Mouse (Mus musculus): ENCODE data around the gene Plppr2. TPM values are rescaled to one million over a fixed set of nuclear protein-coding genes. Genes with fewer than 3 reads are reported as not detected.

Plppr2 gene
- total RNA-seq, 2 experiments from 2014 or later = 1.8 to 2.0 TPM

DNA sequence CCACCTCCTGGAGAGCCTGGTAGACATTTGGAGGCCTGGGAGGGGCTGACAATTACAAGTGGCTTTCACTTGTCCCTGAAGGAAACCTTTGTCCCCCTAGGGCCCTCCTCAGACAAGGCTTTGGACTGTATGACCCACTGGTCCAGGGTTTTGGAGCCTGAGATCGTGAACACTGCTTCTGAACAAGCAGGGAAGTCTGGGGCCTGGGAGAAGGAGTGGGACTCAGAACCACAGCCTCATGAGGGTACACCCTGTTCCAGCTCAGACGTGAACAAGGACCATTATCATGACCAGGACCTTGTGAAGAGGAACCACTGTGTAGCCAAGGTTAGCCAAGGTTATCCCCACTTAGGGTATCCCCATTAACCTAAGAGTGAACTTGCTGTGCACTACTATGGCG is 7.6 kb upstream of the Plppr2 start:
- intact Hi-C loops (cut with DNase I) = no loop called here
- DNase-seq = no peak

GRCm38 (mm10) chr9:21932006-21932405 is 4.8 kb upstream of the Plppr2 start:
- intact Hi-C loops (cut with DNase I) = no loop called here
- DNase-seq = no peak

GRCm38 (mm10) chr9:21932445-21933137 is 4.2 kb upstream of the Plppr2 start:
- intact Hi-C loops (cut with DNase I) = no loop called here
- DNase-seq = no peak

DNA sequence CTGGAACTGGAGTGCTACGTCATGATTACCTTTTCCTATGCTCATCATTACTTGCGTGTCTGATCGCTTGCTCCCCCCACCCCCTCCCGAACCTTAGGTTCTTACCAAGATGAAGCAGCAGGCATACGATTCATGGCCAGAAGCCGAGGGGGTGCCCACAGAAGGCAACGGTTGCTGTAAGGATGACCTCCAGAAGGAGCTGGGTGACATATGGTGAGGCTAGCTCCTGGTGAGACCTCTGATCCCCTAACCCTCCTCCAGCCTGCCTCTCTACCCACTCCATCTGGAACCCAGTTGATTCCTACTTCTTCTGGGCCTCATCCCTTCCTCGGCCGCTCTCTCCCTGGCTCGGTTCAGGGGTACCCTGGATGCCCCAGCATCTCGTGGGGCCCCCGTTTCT is 2.8 kb upstream of the Plppr2 start:
- no peak for DNase-seq
- intact Hi-C loops (cut with DNase I) = no loop called here

DNA sequence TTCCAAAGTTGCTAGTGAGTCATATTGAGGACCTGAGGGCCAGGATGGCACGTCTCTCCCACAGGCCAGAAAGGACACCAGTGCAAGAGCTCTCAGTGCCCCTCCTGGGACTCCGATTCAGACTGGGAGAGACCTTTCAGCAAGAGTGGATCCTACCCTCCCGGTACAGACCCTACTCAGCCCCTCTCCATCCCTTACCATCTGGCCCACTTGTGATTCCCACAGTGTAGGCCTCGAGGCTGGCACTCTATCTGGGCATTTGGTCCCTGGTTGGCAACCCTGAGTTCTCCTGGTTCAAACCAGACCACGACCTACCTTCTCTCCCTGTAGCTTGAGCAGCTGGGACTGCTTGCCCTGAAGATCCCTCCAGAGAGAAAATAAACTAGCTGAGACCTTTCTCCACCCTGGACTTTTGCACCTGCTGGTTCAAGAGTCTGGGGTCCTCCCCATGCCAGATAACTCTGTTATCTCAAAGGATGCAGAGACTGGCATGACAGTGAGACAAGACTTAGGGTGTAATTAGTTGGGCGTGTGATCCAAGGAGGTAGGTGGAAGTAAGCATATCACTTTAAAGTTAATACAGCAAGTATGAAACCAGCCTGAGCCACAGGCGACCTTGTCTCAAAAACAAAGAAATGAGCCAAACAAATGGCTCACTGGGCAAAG is 1.2 kb upstream of the Plppr2 start:
- DNase-seq = no peak
- intact Hi-C loops (cut with DNase I) = no loop called here

DNA sequence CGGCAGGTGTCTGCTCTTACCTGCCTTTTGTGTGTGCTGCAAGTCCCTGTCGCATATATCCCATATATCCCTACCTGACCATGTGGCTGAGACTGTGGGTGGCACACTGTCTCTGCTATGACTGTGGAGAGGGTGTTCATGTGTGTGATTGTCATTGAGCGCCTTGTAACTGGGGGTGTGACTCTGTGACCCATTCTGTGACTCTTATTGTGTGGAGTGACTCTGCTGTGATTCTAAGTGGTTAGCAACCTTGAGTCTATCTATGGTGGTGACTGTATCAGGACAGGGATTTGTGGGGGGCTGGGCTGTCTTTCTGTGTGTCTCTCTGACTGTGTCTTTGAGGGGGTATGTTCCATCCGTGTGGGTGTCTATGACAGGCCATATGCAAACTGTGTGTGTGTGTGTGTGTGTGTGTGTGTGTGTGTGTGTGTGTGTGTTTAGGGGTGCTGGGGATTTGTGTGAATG is 910 bp downstream of the Plppr2 start:
- DNase-seq = no peak
- intact Hi-C loops (cut with DNase I) = no loop called here

DNA sequence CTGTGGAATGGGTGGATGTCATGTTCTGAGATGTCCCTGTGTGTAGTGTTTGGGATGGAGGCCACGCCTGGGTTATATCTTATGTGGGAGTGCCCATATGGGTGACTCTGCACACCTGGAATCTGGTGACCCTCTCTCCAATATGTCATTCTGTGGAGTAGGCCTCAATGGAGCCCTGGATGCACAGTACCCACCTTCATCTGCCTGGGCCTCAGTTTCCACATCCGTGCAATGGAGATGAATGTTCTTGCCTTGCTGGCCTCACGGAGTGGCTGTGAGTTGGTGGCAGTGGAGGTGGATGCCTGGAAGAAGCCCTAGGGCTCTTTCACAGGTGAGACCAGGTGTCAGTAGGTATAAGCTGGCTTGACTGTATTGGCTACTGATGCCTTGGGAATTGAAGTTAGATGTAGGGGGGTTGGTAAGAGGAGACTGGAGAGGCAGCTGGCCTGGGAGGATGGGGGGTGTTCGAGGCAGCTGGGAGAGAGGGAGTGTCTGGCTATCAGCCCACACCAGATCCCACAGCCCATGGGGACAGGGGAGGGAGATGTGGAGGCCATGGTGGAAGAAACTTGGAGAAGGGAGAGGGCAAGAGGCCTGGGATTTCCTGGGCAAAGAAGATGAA is 1.5 kb downstream of the Plppr2 start:
- intact Hi-C loops (cut with DNase I) = no loop called here
- DNase-seq = no peak

DNA sequence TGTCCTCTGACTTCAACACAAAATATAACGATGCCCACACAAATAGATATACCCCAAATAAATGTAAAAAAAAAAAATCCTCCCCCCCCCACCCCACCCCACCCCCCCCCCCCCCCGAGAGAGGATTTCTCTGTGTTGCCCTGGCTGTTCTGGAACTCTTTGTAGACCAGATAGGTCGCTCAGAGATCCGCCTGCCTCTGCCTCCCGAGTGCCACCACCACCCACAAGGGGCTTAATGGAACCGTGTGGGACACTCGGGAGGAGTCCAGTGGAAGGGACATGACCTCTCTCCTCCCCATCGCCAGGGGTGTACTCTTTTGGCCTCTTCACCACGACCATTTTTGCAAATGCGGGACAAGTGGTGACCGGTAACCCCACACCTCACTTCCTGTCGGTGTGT is 6.2 kb downstream of the Plppr2 start:
- DNase-seq = no peak
- intact Hi-C loops (cut with DNase I) = no loop called here

- no peak for DNase-seq
- intact Hi-C loops (cut with DNase I) = no loop called here
These were observed 6.8 kb downstream of the Plppr2 start for GRCm38 (mm10) chr9:21943638-21944037.

DNA sequence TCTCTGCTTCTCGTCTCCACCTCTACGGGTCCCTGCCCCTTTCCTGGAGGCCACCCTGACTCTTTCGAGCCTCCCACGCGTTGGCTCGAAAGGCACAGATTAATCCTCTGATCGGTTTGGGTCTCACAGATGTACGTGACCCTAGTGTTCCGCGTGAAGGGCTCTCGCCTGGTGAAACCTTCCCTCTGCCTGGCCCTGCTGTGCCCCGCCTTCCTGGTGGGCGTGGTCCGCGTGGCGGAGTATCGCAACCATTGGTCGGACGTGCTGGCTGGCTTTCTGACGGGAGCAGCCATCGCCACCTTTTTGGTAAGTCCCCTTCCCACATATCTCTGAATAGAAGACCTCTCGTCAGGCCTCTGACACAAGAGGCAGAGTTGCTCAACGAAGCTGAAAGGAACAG is 7.4 kb downstream of the Plppr2 start:
- no peak for DNase-seq
- intact Hi-C loops (cut with DNase I) = no loop called here

GRCm38 (mm10) chr9:21947540-21948130 is 10.8 kb downstream of the Plppr2 start:
- DNase-seq = no peak
- intact Hi-C loops (cut with DNase I) = no loop called here

DNA sequence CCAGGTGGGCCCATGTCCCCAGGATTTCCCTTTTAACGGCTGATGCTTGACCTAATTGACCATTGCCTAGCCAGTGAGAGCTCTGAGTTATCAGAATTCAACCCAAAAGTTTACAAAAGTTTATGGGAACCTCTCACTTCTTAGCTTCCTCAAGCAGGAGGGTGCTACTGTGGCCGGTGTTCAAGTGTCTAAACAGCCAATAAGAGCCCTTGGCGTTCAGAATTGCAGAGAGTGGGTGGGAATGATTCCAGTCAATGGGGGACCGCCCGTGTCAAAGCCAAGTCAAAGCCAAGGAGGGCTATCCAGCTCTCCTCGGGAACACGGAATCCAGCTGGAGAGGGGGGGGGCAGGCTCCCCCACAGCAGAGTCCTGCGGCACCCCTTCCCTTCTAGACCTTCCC is 11.3 kb downstream of the Plppr2 start:
- no peak for DNase-seq
- intact Hi-C loops (cut with DNase I) = no loop called here

GRCm38 (mm10) chr9:21948790-21949189 is 12.0 kb downstream of the Plppr2 start:
- DNase-seq = no peak
- intact Hi-C loops (cut with DNase I) = no loop called here

DNA sequence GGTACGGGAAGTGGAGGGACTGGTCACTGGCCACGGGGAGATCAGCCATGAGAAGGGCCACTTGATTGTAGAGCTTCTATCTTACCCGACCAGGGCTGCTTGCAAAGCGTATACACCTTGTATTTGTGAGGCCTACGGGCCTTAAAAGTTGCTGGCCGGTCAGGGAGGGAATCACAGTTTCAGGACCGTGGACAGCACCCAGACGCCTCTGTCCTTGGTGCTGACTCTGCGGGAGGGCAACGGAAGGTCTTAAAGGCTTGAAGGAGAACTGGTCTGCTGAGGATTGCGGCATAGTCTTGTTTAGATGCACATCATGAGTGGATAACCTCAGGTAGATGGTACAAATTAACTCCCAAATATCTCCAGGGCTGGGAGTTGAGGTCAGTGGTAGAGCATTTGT is 13.5 kb downstream of the Plppr2 start:
- peak; percentile 81 to 90 for DNase-seq
- intact Hi-C loops (cut with DNase I) = no loop called here

- intact Hi-C loops (cut with DNase I) = no loop called here
- DNase-seq = no peak
These were observed 15.1 kb downstream of the Plppr2 start for GRCm38 (mm10) chr9:21951977-21952376.

DNA sequence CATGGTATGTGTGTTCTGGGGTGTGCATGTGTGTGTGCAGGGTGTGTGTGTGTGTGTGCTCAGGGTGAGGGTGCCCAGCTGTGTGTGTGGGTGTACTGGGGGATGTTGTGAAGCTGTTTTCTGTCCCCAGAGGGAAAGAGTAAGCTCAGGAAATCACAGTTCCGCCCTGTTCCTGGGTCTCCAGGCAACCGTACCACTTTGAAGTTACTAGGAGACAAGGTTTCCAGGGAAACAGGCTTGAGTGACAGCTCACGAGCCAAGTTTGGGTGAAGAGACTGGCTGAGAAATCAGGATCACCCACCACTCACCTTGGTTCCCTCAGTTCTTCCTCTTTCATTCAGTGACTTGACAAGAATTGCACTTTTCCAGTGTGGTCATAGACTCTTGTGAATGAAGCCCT is 16.8 kb downstream of the Plppr2 start:
- no peak for DNase-seq
- intact Hi-C loops (cut with DNase I) = no loop called here

GRCm38 (mm10) chr9:21954635-21955034 is 17.8 kb downstream of the Plppr2 start:
- intact Hi-C loops (cut with DNase I) = no loop called here
- no peak for DNase-seq

DNA sequence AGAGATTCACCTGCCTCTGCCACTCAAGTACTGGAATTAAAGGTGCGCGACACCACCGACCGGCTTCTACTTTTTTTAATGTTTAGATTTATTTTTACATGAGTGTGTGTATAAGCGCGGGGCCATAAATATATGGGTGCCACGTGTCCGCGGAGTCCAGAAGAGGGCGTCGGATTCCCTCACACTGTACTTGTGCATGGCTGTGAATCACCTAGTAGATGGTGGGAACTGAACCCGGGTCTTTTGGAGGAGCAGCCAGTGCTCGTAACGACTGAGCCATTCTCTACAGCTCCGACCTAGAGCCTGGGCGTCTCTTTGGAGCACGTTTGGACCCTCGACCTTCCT is 18.4 kb downstream of the Plppr2 start:
- intact Hi-C loops (cut with DNase I) = no loop called here
- DNase-seq = no peak

- intact Hi-C loops (cut with DNase I) = no loop called here
- DNase-seq = peak; percentile 96 to 98
These were observed 18.9 kb downstream of the Plppr2 start, which contains the start of gene Swsap1 for GRCm38 (mm10) chr9:21955570-21956281. TSS of gene Swsap1 (plus strand) at chr9:21955755.

DNA sequence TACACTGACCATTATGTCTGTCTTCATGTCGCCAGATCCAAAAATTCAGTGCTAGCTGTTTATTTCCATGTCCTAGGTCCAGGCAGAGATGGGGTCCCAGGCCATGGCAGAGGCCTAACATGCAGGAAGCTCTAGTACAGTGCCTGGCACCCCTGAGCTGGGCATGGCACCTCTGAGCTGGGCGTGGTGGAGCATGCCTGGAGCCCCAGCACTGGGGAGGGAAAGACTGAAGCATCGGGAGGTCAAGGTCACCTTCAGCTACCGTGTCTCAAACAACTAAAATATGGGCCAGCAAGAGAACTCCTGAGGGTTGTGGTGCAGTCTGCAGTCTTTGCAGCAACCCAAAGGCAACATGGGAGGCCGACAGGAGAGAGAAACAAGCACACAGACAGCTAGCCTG is 21.5 kb downstream of the Plppr2 start:
- no peak for DNase-seq
- intact Hi-C loops (cut with DNase I) = no loop called here

DNA sequence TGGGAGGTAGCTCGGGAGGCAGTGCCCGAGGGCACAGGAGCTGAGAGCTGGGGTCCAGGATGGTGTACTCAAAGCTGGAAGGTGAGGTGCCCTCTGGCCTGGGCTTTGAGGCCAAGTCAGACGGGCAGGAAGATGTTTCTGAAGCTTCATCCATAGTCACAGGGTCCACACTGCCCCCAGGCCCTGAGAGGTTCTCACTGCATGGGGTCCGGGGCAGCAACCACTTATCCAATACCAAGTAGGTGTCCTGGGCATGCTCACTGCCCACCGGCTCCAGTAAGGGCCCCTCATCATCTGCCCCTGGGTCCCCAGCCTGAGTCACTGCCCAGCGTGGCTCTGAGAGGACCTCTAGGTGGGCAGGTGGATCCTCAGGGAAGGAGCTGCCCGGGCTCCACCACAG is 22.4 kb downstream of the Plppr2 start:
- intact Hi-C loops (cut with DNase I) = no loop called here
- DNase-seq = no peak
